Mouse (Mus musculus): ENCODE measurements at regions not wholly inside any gene's neighbourhood (a gene's known extent, or its start where the extent isn't known, plus 50 kb on each side); places are given as distances from the start of the nearest gene placed in this dataset.

DNA sequence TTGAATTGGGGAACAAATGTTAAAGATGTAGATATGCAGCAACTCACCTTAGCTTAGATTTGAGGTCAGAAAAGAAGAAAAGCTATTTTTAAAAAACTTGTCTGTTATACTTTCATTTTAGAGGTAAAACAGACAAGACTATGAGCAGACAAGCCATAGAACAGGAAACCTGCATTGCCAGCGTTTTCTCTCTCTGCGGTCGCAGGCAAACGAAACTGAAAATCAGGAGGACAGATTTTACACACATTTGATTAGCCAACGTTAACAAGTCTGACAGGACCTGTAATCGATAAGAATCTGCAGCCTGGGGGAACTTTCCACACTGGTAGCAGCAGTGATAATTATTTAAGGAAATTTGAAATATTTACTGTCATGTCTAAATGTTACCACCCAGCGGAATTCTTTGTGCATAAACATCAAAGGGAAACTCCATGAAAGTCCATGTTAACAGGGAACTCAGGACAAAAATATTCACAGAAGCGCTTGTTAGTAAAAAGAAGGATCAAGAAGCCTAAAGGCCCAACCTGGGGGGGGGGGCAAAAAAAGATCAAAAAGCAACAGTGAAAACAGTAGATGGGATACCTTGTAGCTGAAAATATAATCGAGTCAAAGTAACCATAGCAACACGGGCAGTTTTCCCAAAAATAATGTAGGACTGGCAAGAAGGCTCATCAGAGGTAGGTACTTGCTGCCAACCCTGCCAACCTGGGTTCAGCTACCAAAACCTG is 142.5 kb upstream of the Jmjd1c start:
- peak; percentile 75 for ATAC-seq (replicated peaks; ENCODE audit: poor library complexity, severe bottlenecking)

DNA sequence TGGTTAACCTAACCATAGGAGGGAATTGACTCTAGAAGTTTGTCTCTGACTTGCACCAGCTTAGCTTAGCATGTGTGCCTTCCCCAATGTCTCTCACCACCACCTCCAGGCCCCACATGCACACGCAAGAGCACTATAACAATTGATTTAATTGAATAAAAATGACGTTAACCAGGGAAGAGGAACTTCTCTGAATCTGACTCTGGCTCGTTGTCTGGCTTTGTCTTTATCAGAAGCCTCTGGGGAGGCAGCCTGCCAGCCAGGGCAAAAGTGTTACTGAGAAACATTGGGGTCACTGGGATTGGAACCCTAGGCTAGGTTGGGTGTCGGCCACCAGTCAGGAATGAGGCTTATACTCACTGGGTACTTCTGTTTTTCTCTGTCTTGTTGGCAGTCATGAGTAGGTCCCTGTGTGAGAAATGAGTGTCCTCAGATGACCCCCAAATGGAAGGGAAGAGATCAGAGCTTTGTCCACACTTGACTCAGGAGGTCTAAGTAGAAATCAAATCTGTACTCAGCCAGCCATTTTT is 141.9 kb upstream of the Jmjd1c start:
- peak; percentile 48 for ATAC-seq (replicated peaks; ENCODE audit: poor library complexity, severe bottlenecking)

DNA sequence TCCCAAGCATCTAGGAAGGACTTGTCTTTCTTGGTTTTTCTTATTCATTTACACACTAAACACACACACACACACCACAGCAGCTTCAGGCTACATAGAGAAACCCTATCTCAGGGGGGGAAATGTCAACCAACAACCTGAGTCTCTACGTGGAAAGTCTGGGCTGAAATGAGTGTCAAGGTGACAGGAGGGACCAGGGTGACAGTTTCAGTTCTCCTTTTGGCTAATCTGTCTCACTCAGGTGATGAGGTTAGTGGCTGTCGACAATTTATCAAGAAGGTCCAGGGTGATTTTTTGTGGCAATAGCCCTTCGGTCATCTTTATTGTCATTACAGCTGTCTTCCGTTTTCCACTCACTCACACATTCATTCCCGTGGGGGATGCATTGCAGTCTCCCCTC is 140.5 kb upstream of the Jmjd1c start:
- ATAC-seq (replicated peaks; ENCODE audit: poor library complexity, severe bottlenecking): no peak

DNA sequence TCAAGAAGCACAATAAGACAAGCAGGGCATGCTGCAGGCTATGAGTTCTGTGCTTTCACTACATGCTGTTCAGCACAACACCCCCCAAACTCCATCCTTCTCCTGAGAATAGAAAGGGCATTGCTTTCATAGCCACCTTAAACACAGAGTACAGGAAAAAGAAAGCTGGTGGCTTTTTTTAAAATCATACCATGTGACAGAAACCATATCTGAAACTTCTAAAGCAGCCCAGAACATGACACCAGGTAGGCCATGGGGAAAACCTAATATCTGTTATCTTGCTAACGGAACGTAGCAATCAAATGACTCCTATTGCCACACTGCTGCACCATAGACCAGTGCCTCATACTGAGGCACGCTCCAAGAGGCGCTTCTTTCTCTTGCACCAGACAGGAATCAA is 139.3 kb upstream of the Jmjd1c start:
- ATAC-seq (replicated peaks; ENCODE audit: poor library complexity, severe bottlenecking): no peak

DNA sequence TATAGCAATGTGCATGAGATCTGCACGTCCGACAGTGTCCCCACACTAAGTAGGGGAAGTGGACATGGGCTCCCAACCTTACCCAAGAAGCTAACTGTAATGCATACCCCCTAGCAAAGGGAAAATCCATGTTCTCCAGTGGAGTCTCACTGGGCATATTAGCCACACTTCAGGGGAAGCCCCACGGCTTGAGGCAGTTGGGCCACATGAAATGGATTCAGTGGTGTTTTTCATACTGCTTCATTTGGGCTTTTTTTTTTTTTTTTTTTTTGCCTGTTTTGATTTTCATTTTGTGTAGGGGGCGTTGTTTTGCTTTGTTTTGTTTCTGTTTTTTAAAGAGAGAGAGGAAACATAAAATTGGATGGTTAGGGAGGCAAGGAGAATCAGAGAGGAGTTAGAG is 138.6 kb upstream of the Jmjd1c start:
- no peak for ATAC-seq (replicated peaks; ENCODE audit: poor library complexity, severe bottlenecking)
